Mouse (Mus musculus): ENCODE results near the gene Zscan29. TPM values are rescaled to one million over a fixed set of nuclear protein-coding genes. Genes with fewer than 3 reads are reported as not detected.
"Not testable (repeated sequence)": the region's sequence is repeated elsewhere in the genome, so short reads cannot be mapped to it uniquely, and the experiment has no call there.

Gene Zscan29
- polyA plus RNA-seq, 1 experiment: 27.5 TPM

- Histone ChIP-seq H3K27ac (ENCODE audit: insufficient read depth, low read depth, low read length) (peak overlapping the region; percentile 87), H3K4me3 (ENCODE audit: insufficient read depth, low read length) (peak overlapping the region; percentile 95), H3K4me1 (ENCODE audit: control insufficient read depth, insufficient read depth, low read length) (peaks cover 15% of the 10 kb centered on the region)
- TF ChIP-seq POLR2A (IDR thresholded peaks at IDR 0.05; ENCODE audit: borderline replicate concordance, low read depth, low read length) (no peak), CTCF (IDR thresholded peaks at IDR 0.05; ENCODE audit: low read depth, low read length) (no peak)
Measured at GRCm38 (mm10) chr2:121139266-121140017, 31.5 kb downstream of the Zscan29 start.

GRCm38 (mm10) chr2:121137371-121137770 lies 33.6 kb downstream of the Zscan29 start:
- Histone ChIP-seq H3K27ac (ENCODE audit: insufficient read depth, low read depth, low read length) (no peak overlapping the region), H3K4me1 (ENCODE audit: control insufficient read depth, insufficient read depth, low read length) (peaks cover 6% of the 10 kb centered on the region), H3K4me3 (ENCODE audit: insufficient read depth, low read length) (no peak overlapping the region)
- no peak for TF ChIP-seq CTCF (IDR thresholded peaks at IDR 0.05; ENCODE audit: low read depth, low read length)
- no peak for TF ChIP-seq POLR2A (IDR thresholded peaks at IDR 0.05; ENCODE audit: borderline replicate concordance, low read depth, low read length)

GRCm38 (mm10) chr2:121132822-121133221 lies 38.1 kb downstream of the Zscan29 start:
- Histone ChIP-seq H3K4me3 (ENCODE audit: insufficient read depth, low read length) (no peak overlapping the region), H3K4me1 (ENCODE audit: control insufficient read depth, insufficient read depth, low read length) (no peaks in the 10 kb centered on the region), H3K27ac (ENCODE audit: insufficient read depth, low read depth, low read length) (no peak overlapping the region)
- TF ChIP-seq POLR2A (IDR thresholded peaks at IDR 0.05; ENCODE audit: borderline replicate concordance, low read depth, low read length) (no peak), CTCF (IDR thresholded peaks at IDR 0.05; ENCODE audit: low read depth, low read length) (no peak)

- TF ChIP-seq CTCF (IDR thresholded peaks at IDR 0.05; ENCODE audit: low read depth, low read length) (no peak), POLR2A (IDR thresholded peaks at IDR 0.05; ENCODE audit: borderline replicate concordance, low read depth, low read length) (no peak)
- no peak overlapping the region for H3K4me3 ChIP-seq (ENCODE audit: insufficient read depth, low read length)
Measured at GRCm38 (mm10) chr2:121128865-121129620, 41.9 kb downstream of the Zscan29 start.

GRCm38 (mm10) chr2:121127536-121127935 lies 43.4 kb downstream of the Zscan29 start:
- Histone ChIP-seq H3K4me3 (ENCODE audit: insufficient read depth, low read length) (no peak overlapping the region), H3K4me1 (ENCODE audit: control insufficient read depth, insufficient read depth, low read length) (peaks cover 6% of the 10 kb centered on the region), H3K27ac (ENCODE audit: insufficient read depth, low read depth, low read length) (no peak overlapping the region)
- no peak for TF ChIP-seq CTCF (IDR thresholded peaks at IDR 0.05; ENCODE audit: low read depth, low read length)
- no peak for TF ChIP-seq POLR2A (IDR thresholded peaks at IDR 0.05; ENCODE audit: borderline replicate concordance, low read depth, low read length)

More at GRCm38 (mm10) chr2:121128865-121129620, 41.9 kb downstream of the Zscan29 start:
- Histone ChIP-seq H3K27ac (ENCODE audit: insufficient read depth, low read depth, low read length) (no peak overlapping the region), H3K4me1 (ENCODE audit: control insufficient read depth, insufficient read depth, low read length) (peaks cover 6% of the 10 kb centered on the region)

- H3K4me1 ChIP-seq (ENCODE audit: control insufficient read depth, insufficient read depth, low read length); H3K4me3 ChIP-seq (ENCODE audit: insufficient read depth, low read length); H3K27ac ChIP-seq (ENCODE audit: insufficient read depth, low read depth, low read length): not testable (repeated sequence)
Measured at GRCm38 (mm10) chr2:121126302-121126701, 44.6 kb downstream of the Zscan29 start.

GRCm38 (mm10) chr2:121119260-121119659 lies 51.7 kb downstream of the Zscan29 start:
- Histone ChIP-seq H3K4me1 (ENCODE audit: control insufficient read depth, insufficient read depth, low read length) (0 out of 2 replicates have a peak, but pooled peaks cover under 1% of the 10 kb centered on the region), H3K4me3 (ENCODE audit: insufficient read depth, low read length) (no peak overlapping the region), H3K27ac (ENCODE audit: insufficient read depth, low read depth, low read length) (no peak overlapping the region)
- no peak for TF ChIP-seq POLR2A (IDR thresholded peaks at IDR 0.05; ENCODE audit: borderline replicate concordance, low read depth, low read length)
- no peak for TF ChIP-seq CTCF (IDR thresholded peaks at IDR 0.05; ENCODE audit: low read depth, low read length)

- H3K4me3 ChIP-seq (ENCODE audit: insufficient read depth, low read length): no peak overlapping the region
- TF ChIP-seq CTCF (IDR thresholded peaks at IDR 0.05; ENCODE audit: low read depth, low read length): no peak
- no peak for TF ChIP-seq POLR2A (IDR thresholded peaks at IDR 0.05; ENCODE audit: borderline replicate concordance, low read depth, low read length)
- no peaks in the 10 kb centered on the region for H3K4me1 ChIP-seq (ENCODE audit: control insufficient read depth, insufficient read depth, low read length)
- H3K27ac ChIP-seq (ENCODE audit: insufficient read depth, low read depth, low read length): no peak overlapping the region
Measured at GRCm38 (mm10) chr2:121115418-121115817, 55.5 kb downstream of the Zscan29 start.

GRCm38 (mm10) chr2:121109695-121110094 lies 61.2 kb downstream of the Zscan29 start, which contains the start of gene Tgm7:
Tgm7 (minus strand) TSS chr2:121109795.
- H3K27ac ChIP-seq (ENCODE audit: insufficient read depth, low read depth, low read length): no peak within 1 kb of the TSS
- no peaks in the 10 kb centered on the region for H3K4me1 ChIP-seq (ENCODE audit: control insufficient read depth, insufficient read depth, low read length)
- TF ChIP-seq POLR2A (IDR thresholded peaks at IDR 0.05; ENCODE audit: borderline replicate concordance, low read depth, low read length) (no peak), CTCF (IDR thresholded peaks at IDR 0.05; ENCODE audit: low read depth, low read length) (no peak)
- H3K4me3 ChIP-seq (ENCODE audit: insufficient read depth, low read length): no peak within 1 kb of the TSS

Other genes with a start within 250 kb of the Zscan29 start
- gene Ubr1, start 200.4 kb downstream of the Zscan29 start, polyA plus RNA-seq (2012; ENCODE audit: insufficient read depth, insufficient read length, missing spikeins): 11.2 and 14.9 TPM in 2 replicates
- gene Tmem62, start 194.1 kb downstream of the Zscan29 start, polyA plus RNA-seq (2012; ENCODE audit: insufficient read depth, insufficient read length, missing spikeins): 7.2 and 11.4 TPM in 2 replicates
- 69.8 and 70.8 TPM in 2 replicates for gene Ccndbp1, start 162.7 kb downstream of the Zscan29 start, polyA plus RNA-seq (2012; ENCODE audit: insufficient read depth, insufficient read length, missing spikeins)
- not detected in 2 replicates for gene Epb42, start 134.1 kb downstream of the Zscan29 start, polyA plus RNA-seq (2012; ENCODE audit: insufficient read depth, insufficient read length, missing spikeins)
- not detected in 2 replicates for gene Tgm5, start 85.3 kb downstream of the Zscan29 start, polyA plus RNA-seq (2012; ENCODE audit: insufficient read depth, insufficient read length, missing spikeins)
- not detected in 2 replicates for gene Tgm7, start 61.3 kb downstream of the Zscan29 start, polyA plus RNA-seq (2012; ENCODE audit: insufficient read depth, insufficient read length, missing spikeins)
- 6.0 and 7.6 TPM in 2 replicates for gene Adal, start 30.7 kb downstream of the Zscan29 start, polyA plus RNA-seq (2012; ENCODE audit: insufficient read depth, insufficient read length, missing spikeins)
- 5.9 and 6.2 TPM in 2 replicates for gene Lcmt2, start 30.5 kb downstream of the Zscan29 start, polyA plus RNA-seq (2012; ENCODE audit: insufficient read depth, insufficient read length, missing spikeins)
- gene Tubgcp4, start 471 bp downstream of the Zscan29 start, polyA plus RNA-seq (2012; ENCODE audit: insufficient read depth, insufficient read length, missing spikeins): 61.9 and 68.4 TPM in 2 replicates
- gene Trp53bp1, start 100.3 kb upstream of the Zscan29 start, polyA plus RNA-seq (2012; ENCODE audit: insufficient read depth, insufficient read length, missing spikeins): 22.2 and 22.6 TPM in 2 replicates
- 0.33 and 0.66 TPM in 2 replicates for gene Map1a, start 118.5 kb upstream of the Zscan29 start, polyA plus RNA-seq (2012; ENCODE audit: insufficient read depth, insufficient read length, missing spikeins)
- gene Ppip5k1, start 184.3 kb upstream of the Zscan29 start, polyA plus RNA-seq (2012; ENCODE audit: insufficient read depth, insufficient read length, missing spikeins): 13.8 and 15.0 TPM in 2 replicates
- gene Ckmt1, start 186.6 kb upstream of the Zscan29 start, polyA plus RNA-seq (2012; ENCODE audit: insufficient read depth, insufficient read length, missing spikeins): not detected in 2 replicates
- not detected in 2 replicates for gene Strc, start 216.0 kb upstream of the Zscan29 start, polyA plus RNA-seq (2012; ENCODE audit: insufficient read depth, insufficient read length, missing spikeins)
- gene Pdia3, start 242.7 kb upstream of the Zscan29 start, polyA plus RNA-seq (2012; ENCODE audit: insufficient read depth, insufficient read length, missing spikeins): 360 and 362 TPM in 2 replicates
- gene Catsper2, start 242.7 kb upstream of the Zscan29 start, polyA plus RNA-seq (2012; ENCODE audit: insufficient read depth, insufficient read length, missing spikeins): 0.80 and 1.5 TPM in 2 replicates

All from bone marrow macrophage, adult 2 months (primary cell).